Comparison of ENCODE assay signal across 1 mouse cellular context in genomic region chr9:65884564-65885315, GRCm38 (mm10).
TF ChIP-seq lines count a peak whose summit lies in the region.

No protein-coding gene starts in this region.

TF ChIP-seq in CH12.LX, 34 proteins besides CTCF, POLR2A, EP300 and RAD21:
- TF ChIP-seq BHLHE40 (IDR thresholded peaks at IDR 0.05; ENCODE audit: low read depth, low read length) = peak; percentile 96
- peak; percentile 100 for TF ChIP-seq SIN3A (IDR thresholded peaks at IDR 0.05; ENCODE audit: low read length)
- TF ChIP-seq MAFK (IDR thresholded peaks at IDR 0.05; ENCODE audit: insufficient replicate concordance, low read length) = no peak
- peak; percentile 73 for TF ChIP-seq NRF1 (IDR thresholded peaks at IDR 0.05; ENCODE audit: low read depth, low read length)
- peak; percentile 83 for TF ChIP-seq NELFE (IDR thresholded peaks at IDR 0.05; ENCODE audit: low read depth, low read length)
- no peak for TF ChIP-seq JUND (conservative IDR thresholded peaks at IDR 0.05; ENCODE audit: low read depth, low read length)
- TF ChIP-seq MAX (IDR thresholded peaks at IDR 0.05; ENCODE audit: low read length) = peak; percentile 96
- TF ChIP-seq CHD1 (IDR thresholded peaks at IDR 0.05; ENCODE audit: low read depth, low read length) = no peak
- TF ChIP-seq USF1 (IDR thresholded peaks at IDR 0.05; ENCODE audit: low read depth, low read length) = no peak
- peak; percentile 87 for TF ChIP-seq TBP (conservative IDR thresholded peaks at IDR 0.05; ENCODE audit: low read depth, low read length)
- peak; percentile 21; the same call in 1 of the 2 replicates for TF ChIP-seq USF2 (conservative IDR thresholded peaks at IDR 0.05; ENCODE audit: low read depth, low read length)
- peak; percentile 95 for TF ChIP-seq MXI1 (IDR thresholded peaks at IDR 0.05; ENCODE audit: low read depth, low read length)
- TF ChIP-seq RCOR1 (conservative IDR thresholded peaks at IDR 0.05; ENCODE audit: low read depth, low read length) = no peak
- peak; percentile 90; the same call in 1 of the 2 replicates for TF ChIP-seq MEF2A (IDR thresholded peaks at IDR 0.05; ENCODE audit: borderline replicate concordance, low read depth, low read length)
- TF ChIP-seq GABPA (IDR thresholded peaks at IDR 0.05; ENCODE audit: insufficient replicate concordance, low read depth, low read length) = no peak; the same call in 1 of the 2 replicates
- no peak for TF ChIP-seq MAZ (IDR thresholded peaks at IDR 0.05; ENCODE audit: low read depth, low read length)
- no peak for TF ChIP-seq ZC3H11A (IDR thresholded peaks at IDR 0.05; ENCODE audit: low read depth, low read length)
- peak; percentile 75 for TF ChIP-seq ETS1 (conservative IDR thresholded peaks at IDR 0.05; ENCODE audit: low read depth, low read length)
- TF ChIP-seq IRF4 (IDR thresholded peaks at IDR 0.05; ENCODE audit: low read depth, low read length) = peak; percentile 67
- peak; percentile 70 for TF ChIP-seq ZMIZ1 (IDR thresholded peaks at IDR 0.05; ENCODE audit: low read depth, low read length)
- no peak for TF ChIP-seq PAX5 (IDR thresholded peaks at IDR 0.05; ENCODE audit: low read length)
- TF ChIP-seq KAT2A (IDR thresholded peaks at IDR 0.05; ENCODE audit: insufficient replicate concordance, low read length) = peak; percentile 93
- TF ChIP-seq UBTF (IDR thresholded peaks at IDR 0.05; ENCODE audit: low read depth, low read length) = peak; percentile 83; the same call in 1 of the 2 replicates
- TF ChIP-seq MYC (IDR thresholded peaks at IDR 0.05; ENCODE audit: low read depth, low read length) = peak; percentile 98
- TF ChIP-seq ZNF384 (IDR thresholded peaks at IDR 0.05; ENCODE audit: low read depth, low read length) = no peak
- no peak for TF ChIP-seq JUN (IDR thresholded peaks at IDR 0.05; ENCODE audit: insufficient read depth, low read depth, low read length)
- no peak for TF ChIP-seq E2F4 (IDR thresholded peaks at IDR 0.05; ENCODE audit: insufficient replicate concordance, low read depth, low read length)
- peak; percentile 92 for TF ChIP-seq ELF1 (IDR thresholded peaks at IDR 0.05; ENCODE audit: low read depth, low read length)
- TF ChIP-seq ZKSCAN1 (IDR thresholded peaks at IDR 0.05; ENCODE audit: borderline replicate concordance, low read depth, low read length) = no peak
- TF ChIP-seq CHD2 (IDR thresholded peaks at IDR 0.05; ENCODE audit: low read length) = no peak; the same call in 1 of the 2 replicates
- TF ChIP-seq POLR2AphosphoS2 (IDR thresholded peaks at IDR 0.05; ENCODE audit: low read depth, low read length) = peak; percentile 91
- TF ChIP-seq HCFC1 (IDR thresholded peaks at IDR 0.05; ENCODE audit: low read depth, low read length) = peak; percentile 95
- no peak for TF ChIP-seq SMC3 (IDR thresholded peaks at IDR 0.05; ENCODE audit: low read depth, low read length)
- TF ChIP-seq TCF12 (IDR thresholded peaks at IDR 0.05; ENCODE audit: low read depth, low read length) = peak; percentile 98
